Mouse (Mus musculus): ENCODE results near the gene Stxbp6. TPM values are rescaled to one million over a fixed set of nuclear protein-coding genes. Genes with fewer than 3 reads are reported as not detected.

Gene Stxbp6
- polyA plus RNA-seq, 1 experiment: 3.7 TPM

DNA sequence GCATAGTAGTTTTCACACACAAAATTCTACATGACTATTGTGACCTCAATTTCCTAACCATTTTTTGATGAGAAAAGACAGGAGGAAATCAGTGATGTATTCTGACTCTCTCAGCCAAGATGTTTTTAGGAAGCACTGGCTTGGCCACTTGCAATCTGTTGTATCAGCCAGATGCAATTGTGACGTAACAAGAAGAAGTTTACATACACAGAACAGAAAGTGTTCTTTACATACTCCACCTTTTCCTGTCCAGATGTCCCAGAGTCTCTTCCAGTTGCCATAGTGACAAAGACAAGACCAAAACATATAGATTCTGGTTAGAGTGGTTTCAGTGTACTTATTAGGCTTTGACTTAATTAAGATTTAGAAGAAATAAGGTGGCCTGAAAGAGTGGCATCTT lies 7.1 kb upstream of the Stxbp6 start:
- WGBS: 36% methylated on average over 1 of the region's 1 CpGs
- no peak overlapping the region for H3K27ac ChIP-seq (ENCODE audit: control insufficient read depth, insufficient read depth, low read length)
- H3K36me3 ChIP-seq (ENCODE audit: control insufficient read depth, insufficient read depth, low read length): no peaks in the 10 kb centered on the region
- DNase-seq: no peak
- no peaks in the 10 kb centered on the region for H3K4me1 ChIP-seq (replicated peaks; ENCODE audit: control insufficient read depth, insufficient read depth, low read length)
- H3K27me3 ChIP-seq (ENCODE audit: control insufficient read depth, insufficient read depth, low read length): no peaks in the 10 kb centered on the region
- TF ChIP-seq CTCF (IDR thresholded peaks at IDR 0.05; ENCODE audit: borderline replicate concordance, control insufficient read depth, extremely low read depth, insufficient read depth, low read length, poor library complexity) (no peak), POLR2A (IDR thresholded peaks at IDR 0.05; ENCODE audit: control insufficient read depth, extremely low read depth, insufficient read depth, low read length, poor library complexity) (no peak)
- H3K4me3 ChIP-seq (ENCODE audit: control insufficient read depth, insufficient read depth, low read length): no peak overlapping the region

DNA sequence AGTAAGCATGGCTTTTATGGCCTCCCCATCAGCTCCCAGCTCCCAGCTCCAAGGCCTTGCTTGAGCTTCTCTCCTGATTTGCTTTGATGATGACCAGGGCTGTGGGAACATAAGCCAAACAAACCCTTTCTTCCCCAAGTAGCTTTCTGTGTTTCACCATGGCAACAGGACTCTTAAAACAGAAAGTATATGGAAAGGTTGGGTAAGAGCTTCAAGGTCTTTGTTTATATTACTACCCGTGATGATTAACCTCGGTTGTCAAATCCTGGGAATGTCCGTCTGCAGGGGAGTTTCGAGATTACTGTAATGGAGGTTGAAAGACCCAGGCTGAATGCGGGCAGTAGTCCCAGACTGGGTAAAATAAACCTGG lies 6.2 kb upstream of the Stxbp6 start:
- DNase-seq: no peak
- no peaks in the 10 kb centered on the region for H3K36me3 ChIP-seq (ENCODE audit: control insufficient read depth, insufficient read depth, low read length)
- TF ChIP-seq POLR2A (IDR thresholded peaks at IDR 0.05; ENCODE audit: control insufficient read depth, extremely low read depth, insufficient read depth, low read length, poor library complexity) (no peak), CTCF (IDR thresholded peaks at IDR 0.05; ENCODE audit: borderline replicate concordance, control insufficient read depth, extremely low read depth, insufficient read depth, low read length, poor library complexity) (no peak)
- WGBS: 90% methylated on average over 5 of the region's 5 CpGs
- H3K4me3 ChIP-seq (ENCODE audit: control insufficient read depth, insufficient read depth, low read length): no peak overlapping the region
- H3K27me3 ChIP-seq (ENCODE audit: control insufficient read depth, insufficient read depth, low read length): no peaks in the 10 kb centered on the region
- H3K4me1 ChIP-seq (replicated peaks; ENCODE audit: control insufficient read depth, insufficient read depth, low read length): no peaks in the 10 kb centered on the region
- no peak overlapping the region for H3K27ac ChIP-seq (ENCODE audit: control insufficient read depth, insufficient read depth, low read length)

GRCm38 (mm10) chr12:45080036-45080752 lies 5.7 kb upstream of the Stxbp6 start:
- Histone ChIP-seq H3K27me3 (ENCODE audit: control insufficient read depth, insufficient read depth, low read length) (no peaks in the 10 kb centered on the region), H3K4me3 (ENCODE audit: control insufficient read depth, insufficient read depth, low read length) (no peak overlapping the region), H3K4me1 (replicated peaks; ENCODE audit: control insufficient read depth, insufficient read depth, low read length) (no peaks in the 10 kb centered on the region), H3K36me3 (ENCODE audit: control insufficient read depth, insufficient read depth, low read length) (no peaks in the 10 kb centered on the region), H3K27ac (ENCODE audit: control insufficient read depth, insufficient read depth, low read length) (no peak overlapping the region)
- WGBS: 65% methylated on average over 5 of the region's 5 CpGs
- TF ChIP-seq CTCF (IDR thresholded peaks at IDR 0.05; ENCODE audit: borderline replicate concordance, control insufficient read depth, extremely low read depth, insufficient read depth, low read length, poor library complexity): no peak
- TF ChIP-seq POLR2A (IDR thresholded peaks at IDR 0.05; ENCODE audit: control insufficient read depth, extremely low read depth, insufficient read depth, low read length, poor library complexity): no peak
- no peak for DNase-seq

GRCm38 (mm10) chr12:45075631-45076030 lies 1.1 kb upstream of the Stxbp6 start:
- Histone ChIP-seq H3K36me3 (ENCODE audit: control insufficient read depth, insufficient read depth, low read length) (no peaks in the 10 kb centered on the region), H3K27me3 (ENCODE audit: control insufficient read depth, insufficient read depth, low read length) (peaks cover 4% of the 10 kb centered on the region), H3K4me3 (ENCODE audit: control insufficient read depth, insufficient read depth, low read length) (no peak overlapping the region), H3K4me1 (replicated peaks; ENCODE audit: control insufficient read depth, insufficient read depth, low read length) (peaks cover 8% of the 10 kb centered on the region; the same call in 1 of the 2 replicates), H3K27ac (ENCODE audit: control insufficient read depth, insufficient read depth, low read length) (no peak overlapping the region)
- WGBS: 84% methylated on average over 11 of the region's 11 CpGs
- TF ChIP-seq POLR2A (IDR thresholded peaks at IDR 0.05; ENCODE audit: control insufficient read depth, extremely low read depth, insufficient read depth, low read length, poor library complexity) (no peak), CTCF (IDR thresholded peaks at IDR 0.05; ENCODE audit: borderline replicate concordance, control insufficient read depth, extremely low read depth, insufficient read depth, low read length, poor library complexity) (no peak)
- no peak for DNase-seq

DNA sequence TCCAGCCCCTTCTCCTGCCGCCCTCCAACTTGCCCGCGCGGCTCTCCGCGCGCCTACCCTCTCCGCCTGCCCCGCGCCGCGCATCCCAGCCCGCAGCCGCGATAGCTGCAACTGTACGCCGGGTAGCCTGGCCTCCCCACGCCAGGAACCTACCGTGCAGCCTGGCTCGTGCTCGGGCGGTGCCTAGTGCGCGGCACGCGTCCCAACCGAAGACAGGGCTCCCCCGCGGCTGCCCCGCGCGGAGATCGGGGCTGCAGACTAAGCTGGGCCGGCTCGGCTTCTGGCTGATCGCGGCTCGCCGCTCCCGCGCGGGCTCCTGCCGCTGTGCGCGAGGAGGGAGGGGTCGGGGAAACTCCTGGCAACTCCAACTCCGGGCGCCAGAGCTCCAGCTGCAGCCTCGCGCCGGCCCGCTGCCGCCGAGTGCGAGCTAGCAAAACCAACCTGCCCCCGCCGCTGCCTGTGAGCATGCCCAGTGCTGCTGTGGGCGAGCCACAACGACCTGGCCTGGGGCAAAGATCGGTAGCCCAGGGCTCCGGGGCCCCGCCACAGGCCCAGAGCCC lies 387 bp downstream of the Stxbp6 start:
- Histone ChIP-seq H3K27me3 (ENCODE audit: control insufficient read depth, insufficient read depth, low read length) (peaks cover 4% of the 10 kb centered on the region), H3K27ac (ENCODE audit: control insufficient read depth, insufficient read depth, low read length) (no peak overlapping the region), H3K4me3 (ENCODE audit: control insufficient read depth, insufficient read depth, low read length) (peak overlapping the region; percentile 40), H3K36me3 (ENCODE audit: control insufficient read depth, insufficient read depth, low read length) (no peaks in the 10 kb centered on the region), H3K4me1 (replicated peaks; ENCODE audit: control insufficient read depth, insufficient read depth, low read length) (peaks cover 8% of the 10 kb centered on the region; the same call in 1 of the 2 replicates)
- TF ChIP-seq POLR2A (IDR thresholded peaks at IDR 0.05; ENCODE audit: control insufficient read depth, extremely low read depth, insufficient read depth, low read length, poor library complexity) (no peak), CTCF (IDR thresholded peaks at IDR 0.05; ENCODE audit: borderline replicate concordance, control insufficient read depth, extremely low read depth, insufficient read depth, low read length, poor library complexity) (no peak)
- 1% methylated on average over 62 of the region's 62 CpGs for WGBS
- peak; percentile 5 for DNase-seq

DNA sequence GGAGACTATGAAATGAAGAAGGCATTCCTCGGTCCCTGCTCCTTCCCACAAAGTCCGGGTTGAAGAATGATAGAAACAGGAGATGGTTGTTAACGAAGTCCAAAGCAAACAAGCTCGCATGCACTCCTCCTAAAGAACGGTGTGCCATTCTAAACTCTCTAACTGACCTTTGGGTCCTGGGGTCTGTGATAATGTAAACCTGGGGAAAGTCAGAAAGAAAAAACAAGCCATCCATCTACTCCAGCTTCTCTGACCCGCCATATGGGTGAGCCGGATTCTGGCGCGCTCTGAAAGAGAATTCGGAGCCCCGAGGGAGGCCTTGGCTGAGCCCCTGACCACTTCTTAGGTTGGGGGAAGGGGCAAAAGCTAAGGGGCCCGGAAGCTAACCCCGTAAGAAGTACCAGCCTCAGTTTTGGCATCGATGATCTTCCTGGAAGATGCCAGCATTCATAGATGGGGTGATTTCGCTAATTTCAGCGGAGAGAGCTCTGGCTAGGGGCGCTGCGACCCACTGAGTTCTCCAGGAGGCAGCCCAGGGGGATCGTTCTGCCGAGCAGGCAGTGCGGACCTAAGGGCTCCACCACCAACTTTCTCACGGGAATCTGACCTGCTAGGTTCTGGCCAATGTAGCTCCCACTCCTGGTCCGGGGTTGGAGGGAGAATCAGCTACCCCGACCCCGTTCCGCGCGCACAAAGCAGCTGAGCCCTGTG lies 1.0 kb downstream of the Stxbp6 start:
- Histone ChIP-seq H3K4me3 (ENCODE audit: control insufficient read depth, insufficient read depth, low read length) (peak overlapping the region; percentile 40), H3K27me3 (ENCODE audit: control insufficient read depth, insufficient read depth, low read length) (peaks cover 4% of the 10 kb centered on the region), H3K36me3 (ENCODE audit: control insufficient read depth, insufficient read depth, low read length) (no peaks in the 10 kb centered on the region), H3K4me1 (replicated peaks; ENCODE audit: control insufficient read depth, insufficient read depth, low read length) (peaks cover 8% of the 10 kb centered on the region; the same call in 1 of the 2 replicates), H3K27ac (ENCODE audit: control insufficient read depth, insufficient read depth, low read length) (no peak overlapping the region)
- no peak for DNase-seq
- TF ChIP-seq CTCF (IDR thresholded peaks at IDR 0.05; ENCODE audit: borderline replicate concordance, control insufficient read depth, extremely low read depth, insufficient read depth, low read length, poor library complexity) (no peak), POLR2A (IDR thresholded peaks at IDR 0.05; ENCODE audit: control insufficient read depth, extremely low read depth, insufficient read depth, low read length, poor library complexity) (no peak)
- 10% methylated on average over 28 of the region's 28 CpGs for WGBS

Measured in thymus, adult 2 months (tissue).